Mouse (Mus musculus) small intestine, adult 2 months (tissue): ENCODE results near the gene Zbtb43. TPM values are rescaled to one million over a fixed set of nuclear protein-coding genes. Genes with fewer than 3 reads are reported as not detected.

ENCODE experiments used
- H3K27ac ChIP-seq: fragments of 200-500 bp; 2 replicates; pipeline ENCODE4 v1.5.1; 2012; ENCODE audit warnings: low read depth, low read length, control low read depth, inconsistent platforms; ENCODE audit not compliant: insufficient read depth
- H3K27me3 ChIP-seq: fragments of 200-500 bp; 2 replicates; pipeline ENCODE4 v1.6.1; 2012; ENCODE audit warnings: mild to moderate bottlenecking, moderate library complexity, low read length, inconsistent platforms; ENCODE audit not compliant: control insufficient read depth, insufficient read depth
- H3K36me3 ChIP-seq: fragments of 200-500 bp; 2 replicates; pipeline ENCODE4 v1.6.1; 2012; ENCODE audit warnings: mild to moderate bottlenecking, low read length, control low read depth, inconsistent platforms; ENCODE audit not compliant: control insufficient read depth, insufficient read depth
- H3K4me1 ChIP-seq: fragments of 200-500 bp; 2 replicates; pipeline ENCODE4 v1.6.1; 2012; ENCODE audit warnings: low read length, inconsistent platforms, mixed read lengths; ENCODE audit not compliant: control insufficient read depth, insufficient read depth, insufficient read length
- H3K4me3 ChIP-seq: fragments of 200-500 bp; 2 replicates; pipeline ENCODE4 v1.5.1; 2012; ENCODE audit warnings: low read depth, mild to moderate bottlenecking, control low read depth, inconsistent platforms, low read length, moderate library complexity
- CTCF ChIP-seq: fragments of 200-500 bp; IDR thresholded peaks from 2 replicates; pipeline ENCODE4 v1.5.1; 2012; ENCODE audit warnings: low read depth, mild to moderate bottlenecking, control low read depth, inconsistent platforms, low read length, moderate library complexity, mixed read lengths; ENCODE audit not compliant: insufficient replicate concordance, insufficient read length; ENCODE audit errors: extremely low read depth
- POLR2A ChIP-seq: fragments of 200-500 bp; IDR thresholded peaks from 2 replicates; pipeline ENCODE4 v1.6.1; 2012; ENCODE audit warnings: low read depth, mild to moderate bottlenecking, control low read depth, inconsistent platforms, low read length, moderate library complexity
- WGBS: fragments of 180-500 bp; shearing (Covaris S2); methylation state at CpG from one replicate; pipeline ENCODE4 v1.1.7; 2018; 5-methylcytosine and 5-hydroxymethylcytosine counted together
- polyA plus RNA-seq: library from polyadenylated mRNA; depleted of rRNA; stranded (reverse); fragments of >200 nt; gene quantifications from 2 replicates; pipeline ENCODE4 v1.2.3, GENCODE M21; 2012

Zbtb43 gene
- polyA plus RNA-seq, 1 experiment, result 7.7 TPM

GRCm38 (mm10) chr2:33492041-33492440 lies 23.7 kb upstream of the Zbtb43 start:
- H3K4me1 ChIP-seq, result no peaks in the 10 kb centered on the region
- H3K4me3 ChIP-seq, result no peak overlapping the region
- TF ChIP-seq POLR2A, result no peak
- no peak for TF ChIP-seq CTCF
- H3K27me3 ChIP-seq, result no peaks in the 10 kb centered on the region; the same call in 1 of the 2 replicates
- 88% methylated on average over 3 of the region's 3 CpGs for WGBS
- no peak overlapping the region for H3K27ac ChIP-seq
- no peaks in the 10 kb centered on the region for H3K36me3 ChIP-seq

GRCm38 (mm10) chr2:33489565-33489964 lies 21.2 kb upstream of the Zbtb43 start:
- Histone ChIP-seq H3K4me3 (no peak overlapping the region), H3K27me3 (no peaks in the 10 kb centered on the region; the same call in 1 of the 2 replicates), H3K4me1 (no peaks in the 10 kb centered on the region), H3K27ac (no peak overlapping the region), H3K36me3 (no peaks in the 10 kb centered on the region)
- peak; percentile 10; the same call in 1 of the 2 replicates for TF ChIP-seq CTCF
- no peak for TF ChIP-seq POLR2A
- WGBS, result 38% methylated on average over 10 of the region's 10 CpGs

GRCm38 (mm10) chr2:33487332-33487731 lies 19.0 kb upstream of the Zbtb43 start:
- TF ChIP-seq POLR2A (no peak), CTCF (no peak)
- Histone ChIP-seq H3K27me3 (no peaks in the 10 kb centered on the region; the same call in 1 of the 2 replicates), H3K4me1 (no peaks in the 10 kb centered on the region), H3K4me3 (no peak overlapping the region), H3K36me3 (no peaks in the 10 kb centered on the region), H3K27ac (no peak overlapping the region)
- WGBS, result 69% methylated on average over 8 of the region's 8 CpGs

GRCm38 (mm10) chr2:33486866-33487265 lies 18.5 kb upstream of the Zbtb43 start:
- TF ChIP-seq CTCF (peak; percentile 95), POLR2A (no peak)
- WGBS, result 9% methylated on average over 9 of the region's 9 CpGs

GRCm38 (mm10) chr2:33477961-33478755 lies 9.8 kb upstream of the Zbtb43 start:
- Histone ChIP-seq H3K27ac (no peak overlapping the region), H3K4me1 (no peaks in the 10 kb centered on the region)
- 75% methylated on average over 10 of the region's 10 CpGs for WGBS

More at GRCm38 (mm10) chr2:33486866-33487265, 18.5 kb upstream of the Zbtb43 start:
- H3K4me1 ChIP-seq, result no peaks in the 10 kb centered on the region
- H3K27ac ChIP-seq, result no peak overlapping the region
- H3K27me3 ChIP-seq, result no peaks in the 10 kb centered on the region
- no peaks in the 10 kb centered on the region for H3K36me3 ChIP-seq
- H3K4me3 ChIP-seq, result no peak overlapping the region

GRCm38 (mm10) chr2:33475961-33476360 lies 7.6 kb upstream of the Zbtb43 start:
- Histone ChIP-seq H3K36me3 (no peaks in the 10 kb centered on the region), H3K4me3 (no peak overlapping the region), H3K27ac (no peak overlapping the region), H3K4me1 (no peaks in the 10 kb centered on the region), H3K27me3 (peaks cover 3% of the 10 kb centered on the region; the same call in 1 of the 2 replicates)
- TF ChIP-seq POLR2A (no peak), CTCF (no peak)

More at GRCm38 (mm10) chr2:33477961-33478755, 9.8 kb upstream of the Zbtb43 start:
- Histone ChIP-seq H3K36me3 (no peaks in the 10 kb centered on the region), H3K4me3 (no peak overlapping the region), H3K27me3 (peaks cover 3% of the 10 kb centered on the region; the same call in 1 of the 2 replicates)
- no peak for TF ChIP-seq POLR2A
- no peak for TF ChIP-seq CTCF

GRCm38 (mm10) chr2:33467546-33468465 lies 553 bp downstream of the Zbtb43 start:
- Histone ChIP-seq H3K27me3 (no peaks in the 10 kb centered on the region), H3K4me1 (peaks cover 9% of the 10 kb centered on the region; the same call in 1 of the 2 replicates), H3K4me3 (peak overlapping the region; percentile 87), H3K27ac (peak overlapping the region; percentile 88), H3K36me3 (peaks cover 12% of the 10 kb centered on the region)
- TF ChIP-seq POLR2A, result no peak
- no peak for TF ChIP-seq CTCF
- 2% methylated on average over 57 of the region's 57 CpGs for WGBS
